Mouse (Mus musculus) left cerebral cortex, postnatal 36 days (tissue): Measurements from ENCODE around the gene Pla2g3. TPM values are rescaled to one million over a fixed set of nuclear protein-coding genes. Genes with fewer than 3 reads are reported as not detected.

ENCODE experiments used
- DNase-seq, 2 experiments: peaks; one replicate each; pipeline ENCODE4 v3.0.0; 2021 to 2022; ENCODE audit warnings: low spot score in 2 of 2, mixed read lengths in 1 of 2
- intact Hi-C: fragments of 180-260 bp; cut with DNase I; formaldehyde crosslinking; loops from one replicate; pipeline ENCODE4 v1.15.1; 2025
- total RNA-seq, 2 experiments: library from RNA; stranded (reverse); gene quantifications; 2 replicates each; pipeline ENCODE4 v1.2.3; 2021

Gene Pla2g3
- total RNA-seq, 2 experiments from 2014 or later: 2.3 to 4.9 TPM

DNA sequence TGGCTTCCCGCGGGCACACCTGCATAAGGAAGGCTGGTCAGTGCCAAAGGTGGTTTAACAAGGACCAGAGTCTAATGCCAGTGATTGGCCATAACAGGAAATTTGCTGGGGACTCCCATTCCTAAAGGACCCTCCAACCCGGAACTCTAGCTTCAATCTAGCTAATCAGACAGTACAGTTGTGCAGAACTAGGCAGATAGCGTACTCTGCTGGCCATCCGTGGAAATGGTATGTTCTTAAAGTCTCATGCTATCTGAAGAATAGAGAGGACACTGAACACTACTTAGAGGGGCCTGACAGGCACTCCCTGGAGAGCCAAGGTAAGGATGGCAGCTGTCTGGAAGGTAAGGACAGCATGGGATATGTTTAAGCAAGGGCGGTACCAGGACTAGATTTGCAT, 43.5 kb downstream of the Pla2g3 start:
- intact Hi-C loops: loop anchor here (10.0 kb wide), 1 partner anchor 383 kb away; the partner anchor contains the start of gene Slc35e4
- DNase-seq: no peak

DNA sequence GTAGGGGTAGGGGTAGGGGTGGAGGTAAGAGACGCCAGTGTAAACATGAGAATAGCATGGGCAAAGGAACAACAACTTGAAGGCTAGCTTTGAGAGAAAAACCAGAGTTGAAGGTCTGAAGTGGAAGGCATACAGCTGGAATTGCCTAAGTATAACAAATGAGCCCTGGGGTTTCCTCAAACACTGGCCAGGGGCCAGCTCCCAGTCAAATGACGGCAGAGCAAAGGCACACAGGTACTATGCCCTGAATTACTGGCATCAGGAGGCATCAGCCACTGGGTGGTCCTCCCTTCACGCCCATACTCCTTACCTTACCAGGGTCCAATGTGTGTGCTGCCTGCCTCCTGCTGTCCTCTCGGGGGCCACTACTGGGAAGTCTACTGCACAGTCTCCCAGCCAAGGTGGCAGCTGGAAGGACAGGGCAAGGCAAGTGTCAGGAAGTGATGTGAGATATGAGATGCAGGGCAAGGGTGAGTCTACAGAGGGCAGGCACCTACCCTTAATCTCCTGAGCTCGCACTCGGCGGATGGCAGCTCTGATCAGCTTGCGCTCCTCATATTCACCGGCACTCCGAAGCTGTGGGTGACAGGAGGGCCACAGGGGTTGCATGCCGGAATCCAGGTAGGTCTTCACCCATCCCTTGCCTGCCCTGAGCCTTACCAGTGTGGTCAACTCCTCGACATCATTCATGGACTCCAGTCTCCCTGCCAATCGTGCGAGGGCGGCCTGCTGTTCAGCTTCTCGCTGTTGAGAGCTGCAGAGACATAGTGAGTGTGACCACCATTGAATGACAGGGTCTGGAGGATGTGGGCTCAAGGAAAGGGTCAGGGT, 44.2 kb downstream of the Pla2g3 start:
- DNase-seq: no peak
- intact Hi-C loops: loop anchor here (10.0 kb wide), 1 partner anchor 382 kb away; the partner anchor contains the start of gene Slc35e4

DNA sequence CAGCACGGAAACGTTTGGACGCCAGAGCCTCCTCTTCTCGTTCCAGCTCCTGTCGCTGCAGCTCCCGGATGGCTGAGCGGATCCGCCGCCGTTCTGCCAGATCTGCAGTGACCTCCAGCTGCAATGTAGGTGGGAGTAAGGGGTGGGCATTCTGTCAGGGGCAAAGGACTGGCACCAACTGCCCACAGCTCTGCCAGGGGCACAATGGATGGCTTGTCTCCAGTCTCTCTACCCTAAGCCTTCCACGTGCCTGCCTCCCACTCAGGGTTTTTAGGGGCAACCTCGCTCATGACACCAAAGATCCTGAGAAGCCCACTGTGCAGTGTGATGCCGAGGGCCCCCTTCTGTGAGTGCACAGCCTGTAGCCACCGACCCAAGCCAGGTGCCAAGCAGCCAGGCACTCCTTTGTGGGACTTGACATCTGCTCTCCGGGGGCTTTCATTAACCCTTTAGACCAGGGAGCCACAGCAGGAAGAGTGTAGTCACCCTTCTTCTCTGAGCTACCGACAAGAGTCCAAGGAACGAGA, 45.4 kb downstream of the Pla2g3 start:
- no peak for DNase-seq
- intact Hi-C loops: loop anchor here (10.0 kb wide), 1 partner anchor 381 kb away; the partner anchor contains the start of gene Slc35e4

DNA sequence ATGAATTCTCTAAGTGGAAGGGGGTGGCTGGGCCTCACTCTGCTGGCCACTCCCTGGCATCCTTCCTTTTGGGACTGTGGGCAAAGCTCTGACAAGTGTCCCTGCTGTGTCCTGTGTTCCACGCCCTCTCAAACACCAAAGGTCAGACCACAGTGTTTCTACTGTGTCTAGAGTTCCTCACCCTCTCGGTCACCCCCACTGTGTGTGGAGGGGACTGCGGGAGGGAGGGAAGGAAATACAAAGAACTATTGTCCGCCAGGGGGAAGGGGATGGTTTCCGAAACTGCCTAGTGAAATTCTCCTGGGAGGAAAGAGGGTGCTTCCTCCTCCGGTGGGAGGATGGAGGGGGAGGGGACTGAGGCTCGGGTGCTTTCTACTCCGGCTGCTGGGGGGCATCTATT, 46.9 kb downstream of the Pla2g3 start:
- DNase-seq: no peak
- intact Hi-C loops: loop anchor here (2.0 to 10.0 kb wide), 4 partner anchors 98 to 380 kb away; partner anchors contain the start of genes Morc2a and Slc35e4

DNA sequence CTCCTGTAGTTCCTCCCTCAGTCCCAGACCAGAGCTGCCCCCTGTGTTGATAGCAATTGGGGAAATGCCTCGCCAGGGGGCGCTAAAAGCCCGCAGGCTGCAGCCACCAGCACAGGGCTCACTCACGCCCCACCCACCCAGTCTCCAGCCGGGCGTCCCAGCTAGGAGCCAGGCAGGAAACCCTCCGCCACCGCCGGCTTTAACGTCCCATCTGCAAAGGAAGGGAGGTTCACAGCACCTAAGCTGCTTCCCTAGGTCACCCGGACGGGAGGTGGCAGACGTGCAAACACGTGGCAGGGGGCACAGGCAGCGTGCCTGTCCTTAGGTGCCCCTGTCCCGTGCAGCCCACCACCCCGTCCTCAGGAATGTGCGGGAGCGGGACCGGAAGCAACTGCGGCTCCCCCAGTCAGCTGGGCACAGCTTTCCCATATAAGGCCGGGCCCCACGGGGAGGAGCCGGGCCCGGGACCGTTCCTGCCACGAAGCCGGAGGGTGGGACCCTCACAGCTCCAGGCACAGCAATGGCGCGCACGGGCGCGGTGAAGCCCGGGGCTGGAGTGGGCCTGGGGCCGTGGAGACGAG, 47.4 kb downstream of the Pla2g3 start:
- intact Hi-C loops: loop anchor here (2.0 to 10.0 kb wide), 4 partner anchors 97 to 379 kb away; partner anchors contain the start of genes Morc2a and Slc35e4
- peak; percentile 88 to 90 for DNase-seq

DNA sequence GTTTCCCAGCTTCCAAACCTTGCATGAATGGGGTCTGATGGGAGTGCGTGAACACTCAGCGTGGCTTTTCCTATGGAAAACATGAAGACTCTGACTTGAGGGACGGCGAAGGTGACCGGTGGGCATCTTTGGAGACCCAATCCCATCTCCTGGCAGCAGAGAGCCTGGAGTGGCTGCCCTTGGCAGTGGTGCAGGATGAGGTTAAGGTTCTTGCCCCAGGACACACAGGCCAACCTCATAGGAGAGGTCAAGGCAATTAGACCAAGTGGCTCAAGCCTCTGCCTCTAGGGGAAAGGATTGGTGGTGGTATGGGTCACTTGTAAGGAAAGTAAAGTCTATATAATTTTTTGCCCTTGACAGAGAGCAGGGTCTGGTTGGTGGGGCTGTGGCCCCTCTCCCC, 48.0 kb downstream of the Pla2g3 start:
- intact Hi-C loops: loop anchor here (5.0 to 10.0 kb wide), 3 partner anchors 111 to 379 kb away; partner anchors contain the start of genes Morc2a and Slc35e4
- no peak for DNase-seq

DNA sequence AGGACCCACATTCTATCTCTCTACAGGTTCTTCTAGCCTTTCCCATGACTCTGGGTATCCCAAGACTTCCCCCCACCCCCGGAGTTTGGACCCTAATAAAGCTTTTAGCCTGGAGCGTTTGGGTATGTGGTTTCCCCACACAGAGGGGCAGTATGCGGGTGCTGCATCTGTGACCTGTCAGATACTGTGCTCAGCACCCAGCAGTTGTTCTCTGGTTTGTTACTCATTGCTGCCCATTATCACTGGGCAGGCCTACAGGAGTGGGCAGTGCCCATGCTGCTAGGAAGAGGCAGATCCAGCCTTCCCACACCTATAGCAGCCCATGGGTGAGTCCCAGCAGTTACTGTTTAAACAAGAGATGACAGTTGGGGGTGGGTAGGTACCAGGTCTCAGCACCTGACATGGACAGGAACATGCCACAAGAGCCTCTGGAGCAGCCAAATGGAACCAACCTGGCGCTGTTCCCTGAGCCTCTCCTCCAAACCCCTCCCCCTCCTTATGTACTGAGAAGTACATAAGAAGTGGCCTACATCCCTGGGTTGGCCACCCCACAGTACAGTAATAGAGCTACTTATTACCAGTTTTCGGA, 48.8 kb downstream of the Pla2g3 start:
- DNase-seq: no peak
- intact Hi-C loops: loop anchor here (5.0 to 10.0 kb wide), 3 partner anchors 110 to 378 kb away; partner anchors contain the start of genes Morc2a and Slc35e4

DNA sequence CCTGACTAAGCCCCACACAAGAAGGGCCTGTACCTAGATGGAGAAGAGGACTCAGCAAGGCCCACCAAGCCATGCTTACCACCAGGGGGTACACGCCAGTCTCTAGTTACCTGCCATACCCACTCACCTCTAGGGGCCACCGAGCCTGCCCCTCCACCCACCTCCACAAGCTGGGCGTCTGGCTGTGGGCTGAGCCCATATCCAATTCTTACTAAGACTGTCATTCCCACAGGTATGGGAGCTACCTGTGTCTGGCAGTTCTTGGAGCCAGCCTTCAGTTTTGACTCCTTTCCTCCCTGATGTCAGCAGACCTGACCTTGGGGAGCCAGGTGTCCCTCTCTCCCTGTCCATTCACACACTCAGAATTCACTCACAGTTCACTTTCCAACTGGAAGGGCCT, 49.6 kb downstream of the Pla2g3 start:
- DNase-seq: no peak
- intact Hi-C loops: loop anchor here (5.0 to 10.0 kb wide), 3 partner anchors 110 to 377 kb away; partner anchors contain the start of genes Morc2a and Slc35e4

DNA sequence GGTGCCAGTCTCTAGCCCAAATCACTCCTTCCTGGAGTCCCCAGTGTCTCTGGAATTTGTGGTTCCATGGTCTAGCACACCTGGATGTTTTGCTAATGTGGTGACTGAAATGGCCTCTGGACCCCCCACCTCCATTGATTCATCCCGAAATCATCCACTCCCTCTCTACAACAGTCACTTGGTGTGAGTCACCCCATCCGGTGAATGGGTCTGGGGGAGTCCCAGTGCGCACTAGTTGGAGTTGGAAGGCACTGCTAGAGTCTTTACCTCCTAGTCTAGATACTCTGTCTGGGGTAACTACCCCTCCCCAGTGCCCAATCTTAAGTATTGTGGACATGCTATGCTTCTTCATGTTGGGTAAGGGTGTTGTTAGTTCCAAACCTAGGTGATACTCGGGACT, 50.3 kb downstream of the Pla2g3 start:
- intact Hi-C loops: loop anchor here (5.0 to 10.0 kb wide), 3 partner anchors 109 to 376 kb away; partner anchors contain the start of genes Morc2a and Slc35e4
- DNase-seq: no peak

DNA sequence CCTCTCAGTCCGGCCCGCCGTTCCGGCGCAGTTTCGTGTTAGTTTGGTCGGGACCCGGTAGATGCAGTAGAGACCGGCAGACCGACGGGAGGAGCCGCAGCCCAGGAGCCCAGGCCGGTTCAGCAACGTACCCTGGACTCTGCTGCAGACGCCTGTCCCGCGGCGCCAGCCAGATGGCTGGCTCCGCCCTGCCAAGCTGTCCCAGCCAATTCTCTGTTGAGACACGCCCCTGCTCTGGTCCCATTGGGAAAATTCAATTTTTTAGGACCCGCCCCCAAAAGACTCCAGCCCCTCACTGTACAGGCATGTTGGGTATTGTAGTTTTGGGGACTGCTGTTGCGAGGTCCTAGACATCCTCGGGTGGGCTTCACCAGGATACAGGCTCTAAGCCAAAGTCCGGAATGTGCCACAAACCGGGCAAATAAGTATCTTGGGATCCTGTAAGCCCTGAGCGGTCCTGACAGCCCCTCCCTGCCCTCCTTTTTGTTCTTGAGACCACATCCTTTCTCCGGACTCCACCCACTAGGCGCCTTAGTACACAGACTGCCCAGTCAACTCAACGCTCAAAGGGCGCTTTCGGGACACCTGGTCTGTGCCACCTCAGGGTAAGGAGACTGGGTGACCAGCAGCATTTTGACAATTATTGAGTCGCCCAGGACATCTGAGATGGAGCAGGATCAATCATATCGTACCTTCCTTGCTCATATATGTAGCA, 51.2 kb downstream of the Pla2g3 start:
- intact Hi-C loops: loop anchor here (5.0 to 10.0 kb wide), 3 partner anchors 108 to 376 kb away; partner anchors contain the start of genes Morc2a and Slc35e4

DNA sequence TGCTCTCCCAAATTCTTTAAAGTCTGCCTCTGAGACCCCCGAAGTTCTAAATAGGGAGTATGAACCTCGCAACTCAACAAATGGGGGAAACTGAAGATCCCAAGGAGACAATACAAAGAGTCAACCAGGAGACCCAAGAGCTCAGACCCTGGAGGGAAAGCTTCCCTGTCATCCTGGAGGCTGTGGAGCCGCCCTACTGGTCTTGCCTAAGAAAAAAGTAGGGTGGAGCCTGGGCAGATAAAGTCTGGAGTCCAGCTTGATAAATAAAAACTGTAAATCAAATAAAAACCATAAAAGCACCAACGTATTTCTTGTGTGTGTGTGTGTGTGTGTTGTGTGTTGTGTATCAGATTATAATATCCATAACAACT, 51.7 kb downstream of the Pla2g3 start:
- no peak for DNase-seq
- intact Hi-C loops: loop anchor here (5.0 to 10.0 kb wide), 3 partner anchors 107 to 375 kb away; partner anchors contain the start of genes Morc2a and Slc35e4

More for the DNA sequence above, 51.2 kb downstream of the Pla2g3 start:
- peak; percentile 82 to 84 for DNase-seq

DNA sequence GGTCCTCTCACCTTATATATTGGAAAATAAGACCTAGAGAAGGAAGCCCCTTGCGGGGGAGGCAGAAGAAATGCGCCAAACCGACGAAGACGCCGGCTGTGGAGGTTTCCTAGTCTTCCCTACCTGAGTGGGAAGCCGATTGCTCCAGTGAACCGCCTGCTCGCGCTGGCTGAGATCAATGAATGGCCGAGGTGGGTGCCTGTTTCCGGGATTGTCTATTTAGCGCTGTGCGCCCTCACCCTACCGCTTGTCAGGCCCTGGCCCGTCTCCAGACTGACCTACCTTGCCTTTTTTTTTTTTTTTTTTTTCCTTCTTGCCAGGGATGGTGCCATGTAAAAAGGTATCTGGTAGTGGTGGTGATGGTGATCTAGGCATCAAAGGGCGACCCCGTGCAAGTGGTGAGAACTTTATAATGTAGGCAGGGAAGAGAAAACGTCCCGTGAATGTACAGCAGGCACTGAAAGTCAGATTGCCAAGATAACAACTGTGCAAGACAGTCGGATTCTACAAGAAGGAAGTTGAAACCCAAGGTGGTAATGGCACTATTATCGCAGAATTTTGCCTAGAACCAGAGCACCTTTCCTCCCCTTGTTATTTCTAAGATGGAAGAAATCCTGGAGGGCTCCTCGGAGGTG, 52.5 kb downstream of the Pla2g3 start, which contains the start of gene Smtn:
Smtn (minus strand) TSS at position 162 of the 635 bp plus-strand sequence.
- intact Hi-C loops: no loop called here

DNA sequence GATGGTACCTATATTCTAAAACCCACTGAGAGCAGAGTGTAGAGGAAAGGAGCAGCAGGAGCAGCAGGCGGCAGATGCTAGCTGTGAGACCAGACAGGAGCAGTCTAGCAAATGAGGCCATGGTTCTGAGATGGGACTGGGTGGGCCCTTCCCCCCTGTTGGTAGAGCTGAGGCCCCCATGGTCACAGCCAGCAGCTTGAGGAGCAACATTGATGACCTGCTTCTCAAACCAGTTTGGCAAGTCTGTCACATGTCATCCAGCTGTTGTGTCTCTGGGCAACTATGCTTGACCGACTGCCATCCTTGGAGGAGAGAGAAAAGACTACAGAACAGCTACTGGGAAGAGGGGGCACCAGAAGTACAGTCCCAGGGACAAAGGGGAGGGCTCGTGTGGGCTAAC, 53.8 kb downstream of the Pla2g3 start:
- DNase-seq: no peak
- intact Hi-C loops: no loop called here

More for the DNA sequence above, 52.5 kb downstream of the Pla2g3 start, which contains the start of gene Smtn:
- no peak for DNase-seq

DNA sequence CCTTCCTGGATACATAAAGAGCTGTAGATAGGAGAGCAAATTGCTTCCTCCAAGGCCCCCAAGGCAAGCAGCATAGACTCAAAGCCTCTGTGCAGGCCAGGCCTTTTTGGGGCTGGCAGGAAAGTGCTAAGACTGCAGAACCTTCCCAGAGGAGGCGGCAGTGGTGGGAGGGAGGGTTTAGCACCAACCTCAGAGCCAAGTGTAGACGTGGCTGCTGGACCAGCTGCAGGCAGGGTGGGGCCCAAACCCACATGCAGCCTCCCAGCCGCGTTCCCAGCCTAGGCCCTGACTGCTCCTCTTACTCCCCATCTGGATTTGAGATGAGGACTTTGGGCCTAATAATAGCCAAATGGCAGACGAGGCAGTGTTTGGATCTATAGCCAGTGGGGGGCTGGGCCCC, 54.9 kb downstream of the Pla2g3 start:
- intact Hi-C loops: no loop called here
- no peak for DNase-seq

DNA sequence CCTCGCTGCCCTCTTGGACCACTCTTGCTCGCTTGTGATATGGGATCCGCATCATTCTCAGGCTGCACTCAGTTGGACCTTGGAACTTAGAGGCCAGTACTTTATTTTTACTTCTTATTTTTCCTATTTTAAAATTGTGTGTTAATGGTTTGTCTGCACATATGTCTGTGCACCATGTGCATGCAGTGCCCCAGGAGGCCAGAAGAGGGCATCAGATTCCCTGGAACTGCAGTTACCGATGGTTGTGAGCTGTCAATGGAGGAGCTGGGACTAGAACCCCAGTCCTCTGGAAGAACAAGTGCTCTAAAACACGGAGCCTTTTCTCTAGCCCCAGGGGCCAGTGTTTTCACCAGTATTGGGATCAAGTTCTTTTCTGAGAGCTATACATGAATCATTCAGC, 56.3 kb downstream of the Pla2g3 start:
- intact Hi-C loops: no loop called here
- DNase-seq: no peak

DNA sequence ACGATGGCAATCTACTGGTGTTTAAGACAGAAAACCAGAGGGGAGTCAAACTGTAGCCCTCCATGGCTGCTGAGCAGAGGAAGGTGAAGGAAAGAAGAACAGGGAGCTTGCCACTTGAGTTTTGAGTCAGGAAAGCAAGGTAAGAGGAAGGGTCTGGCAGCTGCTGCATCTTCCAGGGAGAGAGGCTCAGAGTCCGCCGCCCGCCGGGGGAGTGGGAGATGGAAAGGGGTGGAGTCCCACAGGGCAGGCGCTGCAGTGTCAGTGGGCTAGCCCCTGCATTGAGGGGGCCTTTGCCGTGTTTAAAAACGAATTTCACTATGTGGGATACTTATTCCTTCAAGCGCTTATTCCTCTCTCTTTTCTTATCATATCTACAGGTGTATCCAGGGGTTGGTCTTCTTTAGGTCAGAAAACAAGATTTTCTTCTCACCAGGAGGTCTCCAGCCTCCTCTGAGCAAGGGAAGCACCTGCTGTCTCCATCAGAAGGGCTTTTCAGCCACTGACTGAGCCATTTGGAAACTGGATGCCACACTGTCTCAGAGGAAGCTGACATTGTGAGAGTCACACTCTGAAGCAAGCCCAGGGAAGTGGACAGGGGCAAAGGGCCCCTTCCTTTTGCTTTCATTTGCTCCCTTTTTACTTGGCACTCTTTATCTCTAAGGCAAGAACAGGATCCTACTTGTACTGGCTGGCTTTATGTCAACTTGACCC, 57.6 kb downstream of the Pla2g3 start:
- no peak for DNase-seq
- intact Hi-C loops: no loop called here

DNA sequence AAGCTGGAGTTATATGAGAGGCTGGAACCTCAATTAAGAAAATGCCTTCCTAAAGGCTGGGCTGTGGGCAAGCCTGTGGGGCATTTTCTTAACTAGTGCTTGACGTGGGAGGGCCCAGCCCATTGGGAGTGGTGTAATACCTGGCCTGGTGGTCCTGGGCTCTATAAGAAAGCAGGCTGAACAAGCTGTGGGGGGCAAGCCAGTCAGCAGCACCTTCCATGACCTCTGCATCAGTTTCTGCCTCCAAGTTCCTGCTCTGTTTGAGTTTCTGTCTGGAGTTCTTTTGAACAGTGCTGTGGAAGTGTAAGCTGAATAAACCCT, 58.1 kb downstream of the Pla2g3 start:
- no peak for DNase-seq

DNA sequence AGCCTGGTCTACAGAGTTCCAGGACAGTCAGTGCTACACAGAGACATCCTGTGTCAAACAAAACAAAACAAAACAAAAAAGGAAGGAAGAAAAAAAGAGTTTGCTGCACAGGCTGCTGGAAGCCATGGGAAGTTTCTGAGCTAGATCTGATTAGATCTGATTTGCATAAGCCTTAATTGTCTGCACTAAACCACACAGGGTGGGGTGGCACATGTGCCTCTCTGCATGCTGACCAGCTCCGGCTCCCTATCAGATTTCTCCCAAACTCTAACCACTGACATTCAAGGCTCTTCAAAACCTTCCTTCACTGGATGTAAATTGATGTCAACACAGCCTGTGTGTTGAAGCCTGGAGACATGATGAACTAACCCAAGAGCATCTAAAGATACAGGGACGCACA, 59.0 kb downstream of the Pla2g3 start:
- DNase-seq: no peak
- intact Hi-C loops: no loop called here

More for the DNA sequence above, 58.1 kb downstream of the Pla2g3 start:
- intact Hi-C loops: no loop called here
